Mouse (Mus musculus): Measurements from ENCODE around the gene Hba-x. TPM values are rescaled to one million over a fixed set of nuclear protein-coding genes. Genes with fewer than 3 reads are reported as not detected.
A peak's percentile ranks its signal among the peaks of the same experiment; 100 is the strongest.

Hba-x gene
- polyA plus RNA-seq, 1 experiment from 2014 or later = 2,433 TPM

DNA sequence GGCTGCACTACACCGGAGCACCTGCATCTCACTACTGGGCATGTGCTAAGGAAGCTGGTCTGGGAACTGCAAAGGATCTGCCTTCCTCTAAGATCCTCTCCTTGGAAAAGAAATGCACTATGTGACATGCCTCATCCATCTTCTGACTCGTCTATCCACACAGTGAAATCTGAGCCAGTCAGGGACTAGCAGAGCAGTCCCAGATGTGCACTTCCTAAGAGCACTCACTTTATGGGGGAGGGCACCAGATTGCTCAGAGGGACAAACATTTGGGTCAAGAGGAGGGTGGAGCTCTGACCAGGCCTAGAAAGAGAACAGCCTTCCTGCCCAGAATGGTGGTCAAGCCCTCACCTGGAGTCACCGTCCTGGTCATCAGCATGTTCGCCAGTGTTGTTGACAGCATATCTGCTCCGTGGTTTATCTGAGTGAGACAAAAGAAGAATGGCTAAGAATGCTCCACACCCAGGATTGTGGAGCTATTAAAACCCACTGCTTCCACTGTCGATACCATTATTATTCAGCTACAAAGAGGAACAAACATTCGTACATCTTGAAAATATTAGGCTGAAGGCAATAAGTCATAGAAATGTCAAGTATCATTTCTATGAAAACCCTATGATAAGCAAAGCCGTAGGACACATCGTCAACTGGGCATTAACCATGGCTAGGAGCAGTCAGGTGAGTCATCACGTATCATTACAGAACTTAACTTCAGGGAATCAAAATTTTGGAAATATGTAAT lies 13.4 kb upstream of the Hba-x start:
- Histone ChIP-seq H3K27ac (ENCODE audit: low read depth, low read length) (no peak overlapping the region), H3K9ac (ENCODE audit: low read length) (no peak overlapping the region)

DNA sequence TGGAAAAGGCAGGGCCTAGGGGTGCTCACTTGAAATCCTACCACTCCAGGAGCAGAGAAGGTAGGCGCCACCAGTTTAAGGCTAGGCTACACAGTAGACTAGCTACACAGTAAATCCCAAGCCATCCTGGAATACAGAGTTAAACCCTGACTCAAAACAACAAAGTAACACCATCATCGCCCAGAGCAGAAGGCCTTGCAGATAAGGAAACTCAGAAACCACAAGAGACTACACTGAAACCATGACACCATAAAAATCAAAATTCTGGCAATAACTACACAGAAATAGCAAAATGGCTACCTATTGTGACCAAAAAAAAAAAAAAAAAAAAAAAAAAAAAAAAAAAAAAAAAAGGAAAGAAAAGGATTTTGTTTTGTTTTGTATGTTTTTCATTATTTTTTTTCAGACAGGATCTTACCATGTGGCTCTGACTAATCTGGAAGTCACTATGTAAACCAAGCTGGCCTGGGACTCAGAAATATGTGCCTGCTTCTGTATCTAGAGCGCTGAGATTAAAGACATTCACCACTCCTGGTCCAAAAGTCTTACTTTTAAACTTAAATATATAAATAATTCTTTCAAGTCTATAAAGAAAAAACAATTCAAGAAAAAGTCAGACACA lies 11.0 kb upstream of the Hba-x start:
- Histone ChIP-seq H3K9ac (ENCODE audit: low read length) (no peak overlapping the region), H3K4me1 (ENCODE audit: control insufficient read depth, insufficient read depth, low read length) (no peaks in the 10 kb centered on the region; the same call in 1 of the 2 replicates), H3K27me3 (ENCODE audit: control insufficient read depth, insufficient read depth, low read length) (no peaks in the 10 kb centered on the region), H3K9me3 (ENCODE audit: control insufficient read depth, low read length) (no peaks in the 10 kb centered on the region), H3K4me3 (ENCODE audit: low read depth, low read length) (no peak overlapping the region), H3K36me3 (ENCODE audit: control insufficient read depth, insufficient read depth, low read length) (0 out of 2 replicates have a peak, but pooled peaks cover 4% of the 10 kb centered on the region), H3K4me2 (ENCODE audit: low read depth) (no peak overlapping the region), H3K27ac (ENCODE audit: low read depth, low read length) (no peak overlapping the region)
- no peak for DNase-seq (ENCODE audit: low spot score)
- ATAC-seq (ENCODE audit: insufficient read depth, low FRiP score, low TSS enrichment) = no peak
- WGBS = 92% methylated on average over 3 of the region's 3 CpGs

More for the DNA sequence above, 13.4 kb upstream of the Hba-x start:
- H3K9me3 ChIP-seq (ENCODE audit: control insufficient read depth, low read length) = no peaks in the 10 kb centered on the region
- WGBS = 76% methylated on average over 10 of the region's 10 CpGs
- H3K4me2 ChIP-seq (ENCODE audit: low read depth) = no peak overlapping the region
- no peaks in the 10 kb centered on the region for H3K27me3 ChIP-seq (ENCODE audit: control insufficient read depth, insufficient read depth, low read length)
- no peaks in the 10 kb centered on the region; the same call in 1 of the 2 replicates for H3K4me1 ChIP-seq (ENCODE audit: control insufficient read depth, insufficient read depth, low read length)
- H3K36me3 ChIP-seq (ENCODE audit: control insufficient read depth, insufficient read depth, low read length) = 0 out of 2 replicates have a peak, but pooled peaks cover 5% of the 10 kb centered on the region
- no peak overlapping the region for H3K4me3 ChIP-seq (ENCODE audit: low read depth, low read length)
- ATAC-seq (ENCODE audit: insufficient read depth, low FRiP score, low TSS enrichment) = no peak
- no peak for DNase-seq (ENCODE audit: low spot score)

DNA sequence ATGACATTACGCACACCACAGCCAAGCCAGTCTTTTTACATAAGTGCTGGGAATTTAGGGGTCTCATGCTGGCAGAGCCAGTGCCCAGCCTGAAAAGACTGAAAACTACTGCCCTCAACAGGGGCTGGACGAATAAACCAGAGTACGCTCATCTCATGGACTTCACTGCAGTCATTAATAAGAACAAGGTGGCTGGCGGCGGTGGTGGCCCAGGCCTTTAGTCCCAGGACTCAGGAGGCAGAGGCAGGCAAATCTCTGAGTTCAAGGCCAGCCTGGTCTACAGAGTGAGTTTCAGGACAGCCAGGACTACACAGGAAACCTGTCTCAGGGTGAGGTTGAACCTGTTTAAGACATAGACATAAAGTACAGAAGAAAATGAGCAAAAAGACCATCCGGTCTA lies 10.0 kb upstream of the Hba-x start:
- H3K4me2 ChIP-seq (ENCODE audit: low read depth) = no peak overlapping the region
- no peak for DNase-seq (ENCODE audit: low spot score)
- no peak overlapping the region for H3K27ac ChIP-seq (ENCODE audit: low read depth, low read length)
- no peak for ATAC-seq (ENCODE audit: insufficient read depth, low FRiP score, low TSS enrichment)
- WGBS = 93% methylated on average over 6 of the region's 6 CpGs
- H3K27me3 ChIP-seq (ENCODE audit: control insufficient read depth, insufficient read depth, low read length) = no peaks in the 10 kb centered on the region
- no peaks in the 10 kb centered on the region for H3K9me3 ChIP-seq (ENCODE audit: control insufficient read depth, low read length)
- no peak overlapping the region for H3K9ac ChIP-seq (ENCODE audit: low read length)
- H3K4me1 ChIP-seq (ENCODE audit: control insufficient read depth, insufficient read depth, low read length) = no peaks in the 10 kb centered on the region; the same call in 1 of the 2 replicates
- H3K36me3 ChIP-seq (ENCODE audit: control insufficient read depth, insufficient read depth, low read length) = 0 out of 2 replicates have a peak, but pooled peaks cover 3% of the 10 kb centered on the region
- no peak overlapping the region for H3K4me3 ChIP-seq (ENCODE audit: low read depth, low read length)

DNA sequence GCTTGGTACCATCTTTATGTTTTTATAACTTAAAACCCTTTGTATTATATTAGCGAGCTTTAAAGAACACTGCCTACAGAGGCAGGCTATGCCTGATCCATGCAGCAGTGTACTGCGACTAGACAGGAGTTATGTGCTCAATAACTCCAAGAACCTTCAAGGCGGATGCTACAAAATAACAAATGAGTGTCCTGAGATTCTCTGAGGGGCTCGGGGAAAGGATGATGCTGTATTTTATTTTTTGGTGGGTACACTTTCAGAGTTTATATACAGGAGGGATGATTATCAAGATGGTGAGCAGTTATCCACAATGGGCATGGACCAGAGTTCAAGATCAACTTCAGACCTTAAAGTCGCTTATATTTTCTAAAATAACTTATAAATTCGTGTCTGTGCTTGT lies 9.4 kb upstream of the Hba-x start:
- Histone ChIP-seq H3K4me1 (ENCODE audit: control insufficient read depth, insufficient read depth, low read length) (no peaks in the 10 kb centered on the region; the same call in 1 of the 2 replicates), H3K27me3 (ENCODE audit: control insufficient read depth, insufficient read depth, low read length) (no peaks in the 10 kb centered on the region), H3K36me3 (ENCODE audit: control insufficient read depth, insufficient read depth, low read length) (0 out of 2 replicates have a peak, but pooled peaks cover 3% of the 10 kb centered on the region), H3K4me2 (ENCODE audit: low read depth) (peak overlapping the region; percentile 43), H3K9me3 (ENCODE audit: control insufficient read depth, low read length) (no peaks in the 10 kb centered on the region), H3K4me3 (ENCODE audit: low read depth, low read length) (peak overlapping the region; percentile 68), H3K27ac (ENCODE audit: low read depth, low read length) (peak overlapping the region; percentile 95), H3K9ac (ENCODE audit: low read length) (peak overlapping the region; percentile 97)
- ATAC-seq (ENCODE audit: insufficient read depth, low FRiP score, low TSS enrichment) = no peak
- no peak for DNase-seq (ENCODE audit: low spot score)
- 33% methylated on average over 6 of the region's 6 CpGs for whole genome bisulfite sequencing

DNA sequence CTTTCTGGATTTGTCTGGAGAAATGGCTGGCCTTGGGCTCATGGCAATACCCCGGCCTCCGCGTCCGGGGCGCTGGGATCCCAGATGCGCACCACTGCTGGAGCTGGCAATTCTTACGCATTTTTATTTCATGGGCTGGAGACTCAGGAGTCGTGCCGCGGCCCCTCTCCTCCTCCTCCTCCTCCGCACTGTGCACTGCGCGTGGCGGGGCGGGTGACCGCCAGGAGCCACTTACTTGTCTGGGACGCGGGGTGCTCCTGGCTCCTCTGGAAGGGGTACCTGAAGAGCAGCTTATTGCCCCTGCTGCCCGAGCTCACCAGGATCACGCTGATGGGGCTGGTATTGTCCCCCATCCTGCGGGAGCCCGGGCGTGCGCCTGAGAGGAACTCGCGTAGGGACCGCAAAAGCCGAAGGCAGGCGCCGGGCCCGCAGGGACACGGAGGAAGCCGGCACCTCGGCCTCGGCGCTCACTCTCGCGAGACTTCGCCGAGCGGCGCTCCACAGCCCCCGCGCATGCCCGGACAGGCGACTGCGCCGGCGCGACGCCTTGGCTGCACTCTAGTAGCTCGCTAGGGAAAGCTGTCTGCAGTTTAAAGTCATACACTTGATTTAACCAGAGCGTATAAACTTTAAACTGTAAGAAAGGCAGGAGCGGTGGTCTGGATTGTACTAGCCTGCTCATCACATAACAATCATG lies 8.9 kb upstream of the Hba-x start, which contains the start of gene Nprl3:
Nprl3 (minus strand) TSS at position 520 of the 697 bp plus-strand sequence.
- Histone ChIP-seq H3K4me1 (ENCODE audit: control insufficient read depth, insufficient read depth, low read length) (no peaks in the 10 kb centered on the region; the same call in 1 of the 2 replicates), H3K9ac (ENCODE audit: low read length) (peak within 1 kb of the TSS; percentile 97), H3K36me3 (ENCODE audit: control insufficient read depth, insufficient read depth, low read length) (0 out of 2 replicates have a peak, but pooled peaks cover 2% of the 10 kb centered on the region), H3K4me3 (ENCODE audit: low read depth, low read length) (peak within 1 kb of the TSS; percentile 68), H3K4me2 (ENCODE audit: low read depth) (peak within 1 kb of the TSS; percentile 43), H3K27me3 (ENCODE audit: control insufficient read depth, insufficient read depth, low read length) (no peaks in the 10 kb centered on the region), H3K27ac (ENCODE audit: low read depth, low read length) (peak within 1 kb of the TSS; percentile 95), H3K9me3 (ENCODE audit: control insufficient read depth, low read length) (no peaks in the 10 kb centered on the region)
- under 1% methylated on average over 54 of the region's 54 CpGs for WGBS
- DNase-seq (ENCODE audit: low spot score) = peak; percentile 98
- ATAC-seq (ENCODE audit: insufficient read depth, low FRiP score, low TSS enrichment) = peak; percentile 98

DNA sequence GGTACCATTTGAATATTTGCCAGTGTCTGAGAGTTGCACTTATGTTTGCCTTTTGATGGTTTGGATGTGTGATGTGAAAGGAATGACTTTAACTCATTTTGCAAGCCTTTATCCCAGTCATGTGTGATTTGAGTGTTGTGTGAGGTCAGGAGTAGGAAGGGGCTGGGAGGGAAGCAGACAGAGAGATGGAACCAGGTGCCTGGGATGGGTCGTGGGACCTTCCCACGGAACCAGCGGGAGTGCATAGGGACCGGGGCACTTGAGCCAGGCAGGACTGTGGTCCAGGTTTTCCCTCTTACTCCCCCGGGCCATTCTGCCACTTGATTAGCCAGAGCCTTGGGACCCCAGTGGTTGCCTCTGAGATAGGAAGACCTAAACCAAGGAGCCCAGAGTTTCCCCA lies 8.2 kb upstream of the Hba-x start:
- ATAC-seq (ENCODE audit: insufficient read depth, low FRiP score, low TSS enrichment) = peak; percentile 46
- H3K9ac ChIP-seq (ENCODE audit: low read length) = peak overlapping the region; percentile 97
- WGBS = 28% methylated on average over 5 of the region's 5 CpGs

DNA sequence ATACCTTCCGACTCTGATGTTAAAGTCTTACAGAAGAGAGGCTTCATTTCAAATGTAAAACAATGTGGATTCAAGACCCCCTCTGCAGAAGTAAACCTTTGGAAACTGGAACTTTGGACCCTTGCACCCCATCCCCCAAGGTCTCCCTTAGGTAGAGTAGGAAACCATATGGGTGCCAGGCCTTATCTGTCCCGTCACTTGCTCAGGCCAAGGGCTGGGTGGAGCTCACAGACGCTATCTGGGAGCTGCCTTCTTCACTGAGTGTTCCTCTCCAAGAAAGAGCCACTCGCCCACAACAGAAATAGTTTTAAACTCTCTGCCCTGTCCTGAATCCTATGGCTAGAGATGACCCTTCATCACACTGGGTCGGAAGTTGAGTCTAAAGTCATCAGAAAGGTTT lies 7.2 kb upstream of the Hba-x start:
- Histone ChIP-seq H3K36me3 (ENCODE audit: control insufficient read depth, insufficient read depth, low read length) (no peaks in the 10 kb centered on the region), H3K9ac (ENCODE audit: low read length) (no peak overlapping the region), H3K4me3 (ENCODE audit: low read depth, low read length) (no peak overlapping the region), H3K4me2 (ENCODE audit: low read depth) (no peak overlapping the region), H3K4me1 (ENCODE audit: control insufficient read depth, insufficient read depth, low read length) (no peaks in the 10 kb centered on the region; the same call in 1 of the 2 replicates), H3K27ac (ENCODE audit: low read depth, low read length) (no peak overlapping the region), H3K27me3 (ENCODE audit: control insufficient read depth, insufficient read depth, low read length) (no peaks in the 10 kb centered on the region), H3K9me3 (ENCODE audit: control insufficient read depth, low read length) (no peaks in the 10 kb centered on the region)
- ATAC-seq (ENCODE audit: insufficient read depth, low FRiP score, low TSS enrichment) (no peak), DNase-seq (ENCODE audit: low spot score) (no peak)
- WGBS = 88% methylated on average over 5 of the region's 5 CpGs

More for the DNA sequence above, 8.2 kb upstream of the Hba-x start:
- Histone ChIP-seq H3K4me3 (ENCODE audit: low read depth, low read length) (peak overlapping the region; percentile 68), H3K36me3 (ENCODE audit: control insufficient read depth, insufficient read depth, low read length) (no peaks in the 10 kb centered on the region), H3K4me2 (ENCODE audit: low read depth) (peak overlapping the region; percentile 43), H3K27ac (ENCODE audit: low read depth, low read length) (peak overlapping the region; percentile 95), H3K27me3 (ENCODE audit: control insufficient read depth, insufficient read depth, low read length) (no peaks in the 10 kb centered on the region), H3K4me1 (ENCODE audit: control insufficient read depth, insufficient read depth, low read length) (no peaks in the 10 kb centered on the region; the same call in 1 of the 2 replicates), H3K9me3 (ENCODE audit: control insufficient read depth, low read length) (no peaks in the 10 kb centered on the region)
- DNase-seq (ENCODE audit: low spot score) = peak; percentile 24

DNA sequence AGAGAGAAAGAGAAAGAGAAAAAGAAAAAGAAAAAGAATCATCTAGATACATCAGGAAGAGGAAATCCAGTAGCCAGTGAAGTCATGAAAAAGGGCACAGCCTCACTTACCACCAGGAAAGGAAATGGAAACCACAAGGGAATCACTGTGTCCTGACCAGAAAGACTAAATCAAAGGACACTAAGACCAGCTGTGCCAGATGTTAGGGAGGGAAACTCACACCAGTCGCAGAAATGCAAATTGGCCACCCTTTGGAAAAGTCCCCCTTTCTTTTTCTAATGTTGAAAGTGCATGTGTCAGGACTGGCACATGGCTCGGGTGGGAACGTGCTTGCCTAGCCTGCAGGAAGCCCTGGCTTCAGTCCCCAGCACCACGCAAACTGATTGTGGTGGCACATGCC lies 5.0 kb upstream of the Hba-x start:
- WGBS = 44% methylated on average over 4 of the region's 4 CpGs
- H3K9ac ChIP-seq (ENCODE audit: low read length) = no peak overlapping the region
- ATAC-seq (ENCODE audit: insufficient read depth, low FRiP score, low TSS enrichment) = no peak

More for the DNA sequence above, 5.0 kb upstream of the Hba-x start:
- Histone ChIP-seq H3K4me2 (ENCODE audit: low read depth) (no peak overlapping the region), H3K36me3 (ENCODE audit: control insufficient read depth, insufficient read depth, low read length) (no peaks in the 10 kb centered on the region), H3K27ac (ENCODE audit: low read depth, low read length) (no peak overlapping the region), H3K4me3 (ENCODE audit: low read depth, low read length) (no peak overlapping the region), H3K27me3 (ENCODE audit: control insufficient read depth, insufficient read depth, low read length) (no peaks in the 10 kb centered on the region), H3K9me3 (ENCODE audit: control insufficient read depth, low read length) (no peaks in the 10 kb centered on the region), H3K4me1 (ENCODE audit: control insufficient read depth, insufficient read depth, low read length) (no peaks in the 10 kb centered on the region; the same call in 1 of the 2 replicates)
- no peak for DNase-seq (ENCODE audit: low spot score)

All from neural tube, embryonic 11.5 days (tissue).